In genomic region chr7:66200791-66201450, GRCm38 (mm10) we compare ENCODE assay signal across 12 mouse cellular contexts.
A peak's percentile ranks its signal among the peaks of the same experiment; 100 is the strongest.
DNase-seq lines count a peak whose midpoint lies in the region; ATAC-seq and TF ChIP-seq lines count a peak whose summit lies in the region.
"Had no signal": no experiment of that assay in that cellular context is flagged by ENCODE, and none has a peak within 500 bp of the region (broad histone marks: within the 10 kb centered on the region; RNA-seq: fewer than 3 reads in every experiment).

No protein-coding gene starts in this region.

- H3K4me1 ChIP-seq in intestine, embryonic 15.5 days (replicated peaks) = 0 out of 2 replicates have a peak, but pooled peaks cover 5% of the 10 kb centered on the region
- no peaks in the 10 kb centered on the region for H3K4me1 ChIP-seq in intestine, postnatal 0 days (replicated peaks; ENCODE audit: control insufficient read depth, insufficient read depth, low read length)
- peaks cover 19% of the 10 kb centered on the region for H3K4me1 ChIP-seq in bone marrow, adult 2 months (ENCODE audit: control insufficient read depth, insufficient read depth, low read length)
- peaks cover 6% of the 10 kb centered on the region; the same call in 1 of the 2 replicates for H3K4me1 ChIP-seq in hindbrain, embryonic 14.5 days (replicated peaks; ENCODE audit: control insufficient read depth, insufficient read depth, low read length)

- no peaks in the 10 kb centered on the region for H3K36me3 ChIP-seq in intestine, embryonic 15.5 days
- no peaks in the 10 kb centered on the region for H3K36me3 ChIP-seq in intestine, postnatal 0 days (ENCODE audit: control insufficient read depth, insufficient read depth)
- no peaks in the 10 kb centered on the region for H3K36me3 ChIP-seq in hindbrain, embryonic 14.5 days (replicated peaks; ENCODE audit: control insufficient read depth, insufficient read depth)
- H3K36me3 ChIP-seq: embryonic facial prominence, embryonic 15.5 days had no signal

- no peak overlapping the region for H3K4me2 ChIP-seq in intestine, embryonic 15.5 days (replicated peaks)
- H3K4me2 ChIP-seq in intestine, postnatal 0 days (replicated peaks; ENCODE audit: low read depth) = no peak overlapping the region
- H3K4me2 ChIP-seq in hindbrain, embryonic 14.5 days (replicated peaks) = no peak overlapping the region
- H3K4me2 ChIP-seq: embryonic facial prominence, embryonic 15.5 days had no signal

- H3K27me3 ChIP-seq in intestine, embryonic 15.5 days (replicated peaks) = no peaks in the 10 kb centered on the region
- H3K27me3 ChIP-seq in intestine, postnatal 0 days (replicated peaks; ENCODE audit: control insufficient read depth, insufficient read depth, low read length) = no peaks in the 10 kb centered on the region
- H3K27me3 ChIP-seq in hindbrain, embryonic 14.5 days (ENCODE audit: control insufficient read depth, insufficient read depth, low read length) = no peaks in the 10 kb centered on the region
- H3K27me3 ChIP-seq: embryonic facial prominence, embryonic 15.5 days had no signal

- no peak for DNase-seq in hindbrain, embryonic 14.5 days (ENCODE audit: low spot score)
- no peak for DNase-seq in adrenal gland, postnatal 25 days
- no peak for DNase-seq in frontal cortex, postnatal 25 days (ENCODE audit: low spot score in 2 of 2)
- DNase-seq in layer of hippocampus, adult 11-12 months (ENCODE audit: low spot score) = no peak
- DNase-seq: gastrocnemius, postnatal 10 days; right cerebral cortex, adult 18-20 months had no signal

- TF ChIP-seq CTCF in intestine, postnatal 0 days (IDR thresholded peaks at IDR 0.05; ENCODE audit: low read depth) = no peak
- no peak for TF ChIP-seq CTCF in bone marrow, adult 2 months (IDR thresholded peaks at IDR 0.05; ENCODE audit: control insufficient read depth, insufficient read depth, low read length)

- WGBS in intestine, embryonic 15.5 days = 25% methylated on average over 8 of the region's 8 CpGs
- 31% methylated on average over 8 of the region's 8 CpGs for WGBS in intestine, postnatal 0 days
- WGBS in bone marrow, adult 2 months = 16% methylated on average over 8 of the region's 8 CpGs
- 48% methylated on average over 8 of the region's 8 CpGs for WGBS in hindbrain, embryonic 14.5 days

- H3K27ac ChIP-seq in intestine, embryonic 15.5 days = no peak overlapping the region
- no peak overlapping the region for H3K27ac ChIP-seq in intestine, postnatal 0 days (ENCODE audit: low read depth, low read length)
- peak overlapping the region; percentile 44 for H3K27ac ChIP-seq in bone marrow, adult 2 months (ENCODE audit: control insufficient read depth, insufficient read depth, low read depth, low read length, poor library complexity)
- no peak overlapping the region for H3K27ac ChIP-seq in hindbrain, embryonic 14.5 days
- H3K27ac ChIP-seq: embryonic facial prominence, embryonic 15.5 days; macrophage had no signal

- 0 out of 2 replicates have a peak, but pooled peaks have one; percentile 26 for ATAC-seq in intestine, embryonic 15.5 days
- ATAC-seq in intestine, postnatal 0 days = no peak
- ATAC-seq in hindbrain, embryonic 14.5 days (ENCODE audit: low FRiP score) = 0 out of 2 replicates have a peak, but pooled peaks have one; percentile 60
- ATAC-seq in megakaryocyte-erythroid progenitor cell, adult 5-6 weeks (replicated peaks; ENCODE audit: low FRiP score, low TSS enrichment, poor library complexity, severe bottlenecking) = peak; percentile 49

- H3K9me3 ChIP-seq in intestine, embryonic 15.5 days = no peaks in the 10 kb centered on the region
- H3K9me3 ChIP-seq in intestine, postnatal 0 days (ENCODE audit: control insufficient read depth) = no peaks in the 10 kb centered on the region
- H3K9me3 ChIP-seq in hindbrain, embryonic 14.5 days (ENCODE audit: control insufficient read depth, low read length) = no peaks in the 10 kb centered on the region; the same call in 1 of the 2 replicates
- H3K9me3 ChIP-seq: embryonic facial prominence, embryonic 15.5 days had no signal

- TF ChIP-seq POLR2A in bone marrow, adult 2 months (IDR thresholded peaks at IDR 0.05; ENCODE audit: borderline replicate concordance, control insufficient read depth, low read depth, low read length) = no peak

- H3K4me3 ChIP-seq in intestine, embryonic 15.5 days (replicated peaks) = no peak overlapping the region
- no peak overlapping the region for H3K4me3 ChIP-seq in intestine, postnatal 0 days (ENCODE audit: low read depth, low read length)
- no peak overlapping the region for H3K4me3 ChIP-seq in bone marrow, adult 2 months (replicated peaks; ENCODE audit: control insufficient read depth, low read depth, low read length)
- H3K4me3 ChIP-seq in hindbrain, embryonic 14.5 days (replicated peaks; ENCODE audit: low read length) = no peak overlapping the region
- H3K4me3 ChIP-seq: embryonic facial prominence, embryonic 15.5 days had no signal

- H3K9ac ChIP-seq in intestine, embryonic 15.5 days = no peak overlapping the region
- no peak overlapping the region for H3K9ac ChIP-seq in intestine, postnatal 0 days (ENCODE audit: low read depth, low read length)
- H3K9ac ChIP-seq in hindbrain, embryonic 14.5 days = no peak overlapping the region
- H3K9ac ChIP-seq: embryonic facial prominence, embryonic 15.5 days had no signal
